Mouse (Mus musculus) bone marrow, adult 2 months (tissue): ENCODE measurements around the gene Pdia5.

Experiments
- CTCF ChIP-seq: fragments of 200-500 bp; IDR thresholded peaks from 2 replicates; pipeline ENCODE4 v1.5.1; 2011; ENCODE audit warnings: low read length, control low read depth; ENCODE audit not compliant: control insufficient read depth, insufficient read depth
- POLR2A ChIP-seq: fragments of 200-500 bp; IDR thresholded peaks from 2 replicates; pipeline ENCODE4 v1.6.1; 2011; ENCODE audit warnings: low read depth, mild to moderate bottlenecking, control low read depth, low read length, borderline replicate concordance; ENCODE audit not compliant: control insufficient read depth

GRCm38 (mm10) chr16:35459584-35459983 is 31.1 kb downstream of the Pdia5 start:
- TF ChIP-seq CTCF (no peak), POLR2A (no peak)
